Mouse (Mus musculus) kidney, adult 8-10 months (tissue): ENCODE results near the gene Fbxl17.

Experiments
- DNase-seq, 2 experiments: peaks; one replicate each; pipeline ENCODE4 v3.0.0; 2022

Fbxl17 gene

DNA sequence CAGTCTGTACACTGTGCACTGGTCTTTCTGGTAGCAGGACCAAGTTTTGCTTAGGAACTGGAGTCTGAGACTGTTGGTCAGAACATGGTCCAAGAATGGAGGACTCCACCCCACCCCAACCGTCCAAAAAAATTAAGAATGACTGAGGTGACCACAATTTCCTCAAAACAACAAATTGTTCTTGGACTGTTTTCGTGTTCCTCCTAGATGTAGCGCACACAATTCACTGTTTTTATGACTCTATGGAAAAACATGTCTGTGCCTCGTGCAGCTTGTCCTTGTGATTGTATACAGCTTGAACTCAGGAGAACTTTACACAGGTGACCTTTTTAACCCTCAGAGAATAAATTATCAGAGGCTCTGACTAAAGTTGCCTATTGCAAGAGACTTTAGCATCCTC lies 220.7 kb downstream of the Fbxl17 start:
- peak in 1 of 2 experiments; percentile 51 for DNase-seq

DNA sequence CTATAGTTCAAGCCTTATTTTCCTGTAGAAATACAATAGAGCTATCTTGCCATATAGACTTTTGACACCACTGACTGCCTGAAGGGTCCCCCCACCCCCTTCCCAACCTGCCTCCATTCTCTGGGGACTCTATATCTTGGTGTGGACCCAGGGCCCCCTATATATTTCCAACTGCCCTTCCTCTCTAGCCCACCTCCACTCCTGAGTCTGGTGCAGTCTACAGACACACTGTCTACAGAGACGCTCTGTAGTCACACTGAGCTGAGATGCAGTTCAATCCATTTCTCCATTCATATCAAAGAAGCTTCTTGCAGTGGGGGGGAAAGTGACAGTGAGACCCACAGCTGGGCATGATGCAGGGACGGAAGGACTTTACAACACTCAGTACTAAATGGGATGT lies 226.5 kb downstream of the Fbxl17 start:
- DNase-seq, result no peak

DNA sequence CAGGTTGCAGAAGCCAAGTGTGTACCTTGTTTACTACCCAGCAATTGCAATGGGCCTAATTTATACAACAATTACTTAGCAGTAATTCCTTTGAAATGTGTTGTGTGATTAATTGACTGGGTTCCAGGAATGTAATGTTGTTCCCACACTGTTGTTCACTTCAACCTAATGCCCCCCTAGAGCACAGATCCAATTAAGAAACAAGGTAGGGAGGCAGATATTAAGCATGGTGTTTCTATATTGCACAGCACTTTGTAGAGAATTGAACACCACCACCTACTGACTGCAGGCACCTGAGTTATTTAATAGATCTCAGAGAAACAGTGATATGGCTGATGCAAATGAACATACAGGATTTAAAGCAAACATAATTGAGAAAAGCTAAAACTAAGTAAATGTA lies 226.9 kb downstream of the Fbxl17 start:
- peak in 1 of 2 experiments; percentile 6 for DNase-seq

DNA sequence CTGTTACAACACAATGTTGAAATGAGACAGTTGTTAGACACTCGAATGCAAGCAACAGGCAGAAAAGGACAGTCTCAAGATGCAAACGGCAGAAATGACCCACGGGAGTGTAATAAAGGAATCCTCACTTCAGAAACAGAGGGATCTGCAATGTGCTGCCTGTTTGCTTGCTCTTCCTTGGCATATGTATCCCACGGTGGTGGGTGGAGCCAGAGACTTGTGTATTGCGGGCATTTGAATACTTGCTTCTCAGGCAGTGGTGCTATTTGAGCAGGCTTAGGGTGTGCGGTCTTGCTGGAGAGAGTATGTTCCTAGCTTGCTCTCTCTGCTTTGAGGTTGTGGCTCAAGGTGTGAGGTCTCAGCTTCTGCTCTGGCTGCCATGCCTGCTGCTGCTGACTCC lies 228.8 kb downstream of the Fbxl17 start:
- DNase-seq, result no peak

DNA sequence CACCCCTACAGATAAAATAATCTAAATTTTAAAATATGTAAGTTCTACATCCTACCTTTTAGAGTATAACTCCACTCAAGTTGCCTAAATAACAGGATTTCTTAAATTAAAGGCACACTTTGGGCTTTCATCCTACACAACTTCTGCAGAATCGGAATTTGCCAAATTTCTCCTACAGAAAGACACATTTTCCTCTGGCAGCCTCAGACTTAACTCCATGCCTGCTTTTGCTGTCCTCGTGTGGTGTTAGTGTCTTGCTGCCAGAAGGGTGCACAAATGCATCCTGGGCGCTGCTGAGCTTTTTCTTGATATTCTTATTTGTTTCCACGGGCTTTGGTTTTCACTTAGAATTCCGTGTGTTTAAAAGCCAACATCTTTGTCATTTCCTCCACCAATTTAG lies 229.3 kb downstream of the Fbxl17 start:
- no peak for DNase-seq

DNA sequence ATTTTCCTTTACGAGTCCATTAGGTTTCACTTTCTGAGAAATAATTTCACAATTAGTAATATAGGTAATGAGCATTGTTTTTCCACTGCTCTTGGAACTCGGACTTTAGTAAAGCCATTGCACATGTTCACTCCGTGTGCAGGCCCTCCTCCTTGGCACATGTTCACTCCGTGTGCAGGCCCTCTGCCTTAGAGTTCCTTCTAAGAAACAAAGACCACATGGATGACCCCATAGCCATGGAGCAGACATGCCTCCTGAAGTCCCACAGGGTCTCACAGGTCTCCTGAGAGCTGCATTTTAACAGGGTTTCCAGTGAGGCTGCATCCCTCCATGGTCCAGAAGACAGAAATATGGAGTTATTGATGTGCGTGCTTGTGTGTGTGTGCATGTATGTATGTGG lies 237.1 kb downstream of the Fbxl17 start:
- no peak for DNase-seq

DNA sequence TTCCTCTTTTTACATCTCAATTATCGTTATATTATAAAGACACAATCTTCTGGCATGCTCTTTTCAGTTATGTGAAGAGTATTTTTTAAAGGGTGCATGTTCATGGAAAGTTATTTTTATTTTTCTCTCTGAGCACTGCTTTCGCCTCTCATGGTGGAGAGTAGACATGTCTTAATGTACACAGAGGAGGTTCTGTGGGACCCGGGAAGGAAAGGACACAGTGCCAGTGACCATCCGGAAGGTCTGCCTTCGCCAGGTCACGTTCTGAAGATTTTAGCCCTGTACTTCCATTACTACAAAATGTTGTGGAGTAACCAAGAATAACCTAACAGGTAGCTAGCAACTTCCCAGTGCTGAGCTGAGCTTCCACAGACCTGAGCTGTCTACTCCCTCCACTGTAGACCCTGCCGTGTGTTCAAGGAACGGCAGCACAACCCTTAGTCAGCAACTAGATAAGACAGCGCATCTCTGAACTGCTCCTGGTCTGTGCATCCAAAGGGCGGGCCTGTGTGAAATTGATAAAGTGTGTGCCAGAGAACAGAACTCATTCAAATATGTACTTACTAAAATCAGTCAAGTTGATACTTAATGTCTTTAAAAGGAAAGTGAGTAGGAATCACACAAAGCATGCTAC lies 238.2 kb downstream of the Fbxl17 start:
- no peak for DNase-seq

DNA sequence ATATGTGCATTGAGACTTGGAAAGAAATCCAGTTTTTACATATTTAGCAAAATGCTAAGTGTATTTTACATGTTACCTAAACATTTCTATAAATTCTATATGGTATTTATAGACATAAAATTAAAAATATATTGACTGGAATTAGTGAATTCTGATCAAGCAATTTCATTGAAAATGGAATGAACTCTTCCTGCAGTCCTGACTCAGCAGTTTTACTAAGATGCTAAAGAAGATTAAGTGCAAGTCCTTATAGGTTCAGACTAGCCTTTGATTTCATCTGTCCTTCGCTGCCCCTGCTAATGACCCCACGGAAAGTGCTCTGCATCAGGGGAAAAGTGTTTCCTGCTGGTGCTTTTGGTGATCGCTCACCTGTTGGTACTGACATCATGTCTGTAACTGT lies 240.7 kb downstream of the Fbxl17 start:
- DNase-seq, result no peak

DNA sequence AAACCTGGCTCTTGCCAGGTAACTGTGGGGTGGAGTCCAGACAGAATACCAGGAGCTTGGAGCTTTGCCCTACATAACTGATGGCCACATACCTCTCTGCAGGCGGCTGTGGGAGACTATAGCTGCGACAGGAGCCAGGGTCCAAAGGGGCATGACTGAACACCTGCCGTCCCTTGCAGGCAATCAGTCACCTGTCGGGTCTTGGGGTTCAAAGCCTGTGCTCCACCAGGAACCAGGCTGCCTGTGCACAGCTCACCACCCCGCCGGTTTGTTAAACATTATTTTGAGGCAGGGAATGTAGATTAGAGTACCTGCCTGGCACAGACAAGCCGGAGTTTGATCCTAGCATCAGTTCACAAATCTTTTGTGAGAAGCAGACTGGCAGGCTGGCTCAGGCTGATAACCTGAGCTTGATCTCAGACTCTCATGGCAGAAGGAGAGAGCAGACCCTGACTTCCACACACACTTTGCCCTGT lies 253.6 kb downstream of the Fbxl17 start:
- DNase-seq, result peak; percentile 6 to 37

DNA sequence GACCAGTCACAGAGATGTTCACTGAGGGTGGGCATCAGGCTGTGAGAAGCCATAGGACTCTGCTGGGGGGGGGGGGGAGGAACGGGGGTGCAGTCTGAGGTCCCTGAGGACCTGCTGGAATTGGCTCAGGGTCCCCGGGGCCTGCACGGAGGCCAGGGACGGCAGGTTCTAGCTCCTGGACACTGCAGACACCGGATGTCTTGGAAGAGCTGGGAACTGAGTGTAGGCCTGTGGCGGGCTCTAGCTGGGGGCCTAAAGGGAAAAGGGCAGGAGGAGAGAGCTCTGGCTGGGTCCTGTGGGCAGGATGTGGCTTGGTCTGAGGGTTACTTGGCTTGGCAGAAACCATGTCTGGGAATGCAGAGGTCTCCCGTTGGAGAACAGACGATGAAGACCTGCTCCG lies 254.3 kb downstream of the Fbxl17 start:
- DNase-seq, result no peak

DNA sequence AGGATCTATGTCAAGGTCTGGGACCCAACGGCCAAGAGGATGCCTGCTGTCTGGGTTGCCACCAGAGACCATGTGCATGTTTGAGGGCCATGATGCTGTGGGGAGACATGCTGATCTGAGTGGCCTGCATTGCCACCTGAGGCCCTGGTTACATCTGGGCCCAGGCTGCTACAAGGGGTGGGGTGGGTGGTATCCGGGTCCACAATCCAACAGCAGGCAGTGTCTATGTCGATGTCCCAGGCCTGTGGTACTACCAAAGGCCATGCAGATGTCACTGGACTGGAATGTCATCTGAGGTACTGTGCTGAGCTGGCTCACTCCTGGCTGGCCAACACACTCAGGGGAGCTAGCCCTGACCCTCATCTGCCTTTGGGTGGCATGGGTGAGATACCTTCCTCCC lies 257.1 kb downstream of the Fbxl17 start:
- DNase-seq, result no peak

DNA sequence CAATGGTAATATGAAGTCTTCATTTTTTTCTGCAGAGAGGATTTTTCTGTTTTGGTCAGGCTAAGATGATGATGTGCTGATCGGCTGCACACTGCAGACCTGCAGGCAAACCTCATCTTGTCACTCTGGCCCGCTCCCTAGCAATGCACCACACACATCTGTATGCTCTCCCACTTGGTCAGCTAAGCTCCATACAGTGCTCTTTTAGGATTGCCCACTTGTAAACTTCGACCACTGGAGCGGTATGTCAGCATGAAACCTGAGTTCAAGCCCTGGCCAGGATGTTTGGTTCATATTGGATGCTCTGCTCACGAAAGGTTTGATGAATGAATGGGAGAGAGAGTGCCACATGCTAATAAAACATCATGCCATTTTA lies 259.1 kb downstream of the Fbxl17 start:
- no peak for DNase-seq

DNA sequence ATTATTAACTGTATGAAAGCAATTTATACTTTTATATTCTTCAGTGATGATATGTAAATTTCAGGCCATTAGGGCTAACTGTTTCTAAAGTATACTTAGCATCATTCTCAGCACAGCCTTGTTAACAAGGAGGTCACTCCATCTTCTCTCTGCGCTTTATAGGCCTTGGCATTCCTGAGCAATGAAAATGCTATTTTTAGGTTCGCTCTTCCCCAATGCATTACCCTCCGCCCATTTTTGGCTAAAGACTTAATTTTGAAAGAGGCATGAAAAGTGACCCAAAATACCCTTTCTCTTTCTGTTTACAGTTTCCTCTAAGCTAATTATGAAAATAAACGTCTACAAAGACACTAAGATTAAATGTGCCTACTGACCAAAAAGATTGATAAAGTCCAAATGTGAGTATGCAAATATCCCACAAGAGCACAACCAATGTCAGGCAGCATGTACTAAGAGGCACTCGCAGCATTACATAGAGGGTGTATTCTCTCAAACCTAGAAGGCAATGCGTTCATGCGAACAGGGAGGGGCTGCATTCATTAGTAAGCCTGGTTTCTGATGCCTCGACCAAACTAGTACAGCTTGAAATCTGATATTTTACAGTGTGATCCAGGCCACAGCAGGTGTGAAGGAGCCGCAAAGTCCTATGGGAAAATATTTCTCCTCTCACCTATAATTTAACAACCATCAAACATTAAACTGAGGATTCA lies 259.6 kb downstream of the Fbxl17 start:
- no peak for DNase-seq

DNA sequence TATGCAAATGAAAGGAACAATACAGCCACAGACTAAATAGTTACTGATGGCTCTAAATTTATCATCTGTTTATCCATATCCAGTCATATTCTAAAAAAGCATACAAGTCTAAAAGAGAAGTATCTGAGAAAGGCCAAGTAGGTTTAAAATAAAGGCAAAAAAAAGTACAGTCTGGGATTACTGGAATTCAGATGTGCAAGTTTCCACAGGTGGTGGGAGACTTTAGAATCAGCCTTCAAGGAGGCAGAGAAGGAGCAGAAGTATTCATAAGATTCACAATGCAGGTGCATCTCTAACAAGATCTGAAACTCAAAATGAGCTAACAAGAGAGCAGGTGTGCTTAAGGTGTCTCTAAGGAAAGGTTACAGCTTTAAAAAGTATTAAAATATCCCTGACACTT lies 263.0 kb downstream of the Fbxl17 start:
- no peak for DNase-seq

DNA sequence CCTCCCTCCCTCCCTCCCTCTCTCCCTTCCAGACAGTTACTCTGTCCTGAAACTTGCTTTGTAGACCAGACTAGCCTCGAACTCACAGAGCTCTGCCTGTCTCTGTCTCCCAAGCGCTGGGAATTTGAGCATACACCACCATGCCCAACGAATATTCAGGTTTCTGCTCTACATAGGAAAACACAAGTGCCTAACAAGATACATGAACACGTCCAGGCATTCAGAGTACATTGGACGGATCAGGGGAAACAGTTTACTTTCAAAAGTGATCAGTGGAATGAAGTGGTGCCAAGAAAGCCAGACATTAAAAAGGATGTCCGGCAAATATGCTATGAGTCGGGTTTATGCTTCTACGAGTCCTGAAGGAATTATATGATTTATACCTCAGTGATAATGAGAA lies 263.6 kb downstream of the Fbxl17 start:
- DNase-seq, result no peak

DNA sequence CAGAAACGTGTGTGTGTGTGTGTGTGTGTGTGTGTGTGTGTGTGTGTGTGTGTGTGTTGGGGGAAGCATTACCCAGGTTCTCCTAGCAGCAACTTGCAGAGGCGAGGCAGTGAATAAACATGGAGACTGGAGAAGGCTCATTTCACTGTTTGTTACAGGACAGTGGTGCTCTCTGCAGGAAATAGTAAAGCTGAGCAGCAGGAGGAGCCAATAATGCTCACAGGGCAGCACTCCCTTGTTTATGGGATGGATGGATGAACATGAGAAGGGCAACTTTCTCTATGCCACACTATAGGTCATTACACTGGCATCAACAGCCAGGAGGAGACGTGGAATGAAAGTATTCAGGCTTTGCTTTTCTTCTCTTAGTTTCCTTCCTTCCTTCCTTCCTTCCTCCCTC lies 264.0 kb downstream of the Fbxl17 start:
- no peak for DNase-seq

DNA sequence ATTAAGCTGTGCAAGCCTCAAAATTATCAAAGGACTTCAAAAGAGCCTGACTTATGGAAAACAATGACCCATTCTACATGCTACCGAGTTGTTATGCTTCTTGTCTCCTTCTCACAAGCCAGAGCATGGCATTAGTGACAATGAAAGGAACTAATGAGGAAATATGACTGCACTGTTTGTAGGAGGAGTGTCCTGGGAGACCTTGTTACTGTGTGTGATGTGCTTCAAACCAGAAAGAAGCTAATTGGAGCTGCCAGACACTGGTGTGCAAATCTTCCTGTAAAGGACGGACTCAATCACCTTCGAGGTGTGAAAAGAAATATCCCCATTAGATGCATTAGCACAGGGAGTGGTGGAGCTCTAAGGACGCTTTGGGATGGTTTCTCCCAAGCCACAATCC lies 270.7 kb downstream of the Fbxl17 start:
- DNase-seq, result no peak

DNA sequence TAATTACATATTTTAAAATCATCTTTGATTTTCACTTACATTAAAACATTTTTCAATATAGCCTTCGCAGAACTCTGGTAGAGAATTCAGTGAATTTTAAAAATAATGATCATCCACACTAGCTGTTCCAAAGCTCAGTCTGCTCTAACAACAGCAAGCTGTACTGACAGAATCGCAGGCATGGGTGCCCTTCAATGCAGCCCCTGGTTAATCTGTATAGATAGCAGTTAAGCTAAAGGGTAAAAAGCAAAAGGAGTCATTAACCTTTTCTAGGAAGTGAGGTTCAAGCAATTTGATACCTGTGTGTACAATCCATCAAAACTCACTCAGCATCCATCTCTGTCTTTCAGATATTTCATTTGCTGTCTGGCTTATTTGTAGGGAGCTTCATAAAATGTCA lies 273.4 kb downstream of the Fbxl17 start:
- DNase-seq, result no peak

DNA sequence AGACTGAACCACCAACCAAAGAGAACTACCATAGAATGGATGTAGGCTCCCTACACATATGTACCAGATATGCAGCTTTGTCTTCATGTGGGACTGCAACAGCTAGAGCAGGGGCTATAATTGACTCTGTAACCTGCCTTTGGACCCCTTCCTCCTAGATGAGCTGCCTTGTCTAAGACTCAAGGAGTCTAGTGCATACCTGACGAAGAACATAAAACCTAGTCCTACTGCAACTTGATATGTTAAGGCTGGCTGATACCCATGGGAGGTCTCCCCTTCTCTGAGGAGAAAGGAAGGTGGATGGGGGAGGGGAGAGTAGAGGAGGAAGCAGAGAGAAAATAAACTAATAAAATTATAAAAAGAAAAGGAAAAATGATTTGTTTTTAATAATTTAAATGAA lies 273.9 kb downstream of the Fbxl17 start:
- DNase-seq, result no peak

DNA sequence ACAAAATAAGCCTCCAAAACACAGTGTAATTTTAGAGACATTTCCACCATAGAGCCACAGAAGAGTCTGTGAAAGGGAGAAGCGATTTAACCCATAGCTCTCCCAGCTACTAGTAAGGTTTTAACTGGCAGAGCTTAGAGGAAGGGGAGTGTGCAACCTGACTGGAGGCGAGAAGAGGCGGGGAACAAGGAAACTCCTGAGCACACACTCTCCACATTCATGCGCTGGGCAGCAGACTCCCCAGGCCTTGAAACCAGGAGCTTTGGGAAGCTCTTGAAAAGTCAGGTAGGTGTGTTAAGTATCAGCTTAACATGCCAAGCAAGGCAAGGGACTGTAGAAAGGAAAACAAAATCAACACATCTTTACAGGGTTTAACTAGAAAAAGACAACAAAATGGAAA lies 276.1 kb downstream of the Fbxl17 start:
- DNase-seq, result no peak

DNA sequence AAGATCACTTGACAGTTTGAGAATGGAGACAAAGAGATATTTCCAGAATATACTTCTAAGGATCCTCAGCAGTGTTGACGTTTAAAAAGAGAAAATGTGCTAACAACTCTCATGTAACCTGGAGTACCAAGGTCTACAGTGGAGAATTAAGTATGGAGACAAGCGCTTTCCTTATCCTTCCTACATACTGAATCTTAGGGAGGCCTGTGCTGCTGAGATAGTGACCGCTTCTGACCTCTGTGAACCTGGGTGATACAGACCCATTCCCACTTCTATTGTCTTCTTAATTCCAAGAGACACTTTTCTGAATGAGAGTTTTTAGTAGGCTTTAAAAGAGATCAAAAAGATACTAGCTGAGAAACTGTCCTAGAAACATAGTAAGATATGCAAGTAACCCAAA lies 278.2 kb downstream of the Fbxl17 start:
- no peak for DNase-seq

DNA sequence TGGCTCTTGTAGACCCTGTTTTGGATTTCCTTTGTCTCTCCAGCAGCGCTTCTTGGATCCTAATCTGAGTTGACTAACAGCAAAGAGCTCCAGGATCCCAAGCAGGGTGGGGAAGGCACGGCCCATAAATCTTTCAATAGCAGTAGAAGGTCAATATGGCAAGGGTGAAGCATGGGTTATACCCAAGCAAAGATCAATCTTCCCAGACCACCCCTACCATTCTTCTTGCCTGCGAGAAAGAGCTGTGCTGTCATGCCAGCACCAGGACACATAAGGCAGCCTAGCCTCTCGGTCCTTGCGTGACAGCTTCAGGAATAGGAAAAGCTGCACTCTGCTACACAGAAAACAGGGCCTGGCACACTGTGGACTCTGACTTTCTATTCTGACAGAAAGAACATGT lies 279.0 kb downstream of the Fbxl17 start:
- no peak for DNase-seq

DNA sequence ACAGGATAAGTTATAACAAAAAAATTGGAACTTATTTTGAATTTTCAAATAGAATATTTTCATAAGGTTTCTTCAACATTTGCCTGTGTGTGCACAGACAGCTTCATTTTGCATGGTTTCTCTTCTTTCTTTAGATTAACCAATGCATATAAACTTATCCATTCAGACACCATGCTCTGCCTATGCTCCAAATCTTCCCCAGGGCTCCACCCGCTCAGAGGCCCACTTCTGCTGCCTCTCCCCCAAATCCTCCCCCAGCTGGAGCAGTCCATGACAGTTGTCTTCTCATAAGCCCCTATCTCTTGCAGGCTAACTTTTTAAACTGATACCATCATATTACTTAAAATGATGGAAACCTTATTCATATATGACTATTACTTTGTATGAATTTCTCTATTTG lies 282.8 kb downstream of the Fbxl17 start:
- DNase-seq, result no peak

DNA sequence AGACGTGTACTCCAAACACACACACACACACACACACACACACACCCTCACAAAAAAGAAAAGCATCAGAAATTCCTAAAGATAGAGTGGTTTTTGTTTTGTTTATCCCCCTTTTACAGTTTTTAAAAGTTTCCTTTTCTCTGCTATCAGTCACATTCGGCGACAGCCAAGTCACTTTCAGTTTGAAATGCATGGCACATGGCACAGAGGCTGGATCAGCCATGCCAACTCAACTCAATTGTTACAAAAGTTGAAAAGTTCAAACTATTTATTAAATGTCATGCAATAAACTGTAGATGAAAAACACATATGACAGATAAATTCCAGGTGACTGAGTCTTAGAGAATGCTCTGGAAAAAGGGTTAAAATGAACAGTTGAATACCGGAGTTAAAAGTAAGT lies 287.8 kb downstream of the Fbxl17 start:
- DNase-seq, result no peak

DNA sequence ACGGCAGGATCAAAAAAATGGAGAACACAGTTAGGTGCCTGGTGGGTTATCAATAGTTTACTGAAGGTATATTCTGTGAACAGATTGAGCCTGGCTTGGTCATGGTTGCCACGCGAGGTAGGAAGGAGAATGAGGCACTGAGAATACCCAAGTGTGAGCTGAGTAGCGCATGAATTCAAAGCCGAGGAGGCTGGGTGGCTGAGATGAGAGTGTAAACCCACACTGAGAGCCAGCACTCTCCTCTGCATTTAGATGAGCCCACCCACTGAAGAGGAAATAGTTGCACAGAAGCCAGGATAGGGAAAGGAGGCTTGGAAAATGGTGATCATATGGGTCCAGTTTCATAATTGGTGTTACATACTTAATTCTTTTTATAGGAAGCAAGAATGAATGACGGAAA lies 290.7 kb downstream of the Fbxl17 start:
- DNase-seq, result no peak
